Mouse (Mus musculus) heart, adult 2 months (tissue): ENCODE measurements around the gene Atf2. TPM values are rescaled to one million over a fixed set of nuclear protein-coding genes. Genes with fewer than 3 reads are reported as not detected.

ENCODE experiments used
- DNase-seq, 2 experiments: peaks; one replicate each; pipeline ENCODE4 v3.0.0; 2021
- H3K27ac ChIP-seq: fragments of 200-600 bp; 2 replicates; pipeline ENCODE4 v1.8.1; 2022
- H3K27me3 ChIP-seq: fragments of 200-500 bp; 2 replicates; pipeline ENCODE4 v1.6.1; 2012; ENCODE audit warnings: mild to moderate bottlenecking, low read length, inconsistent platforms, mixed read lengths; ENCODE audit not compliant: control insufficient read depth, insufficient read depth
- H3K36me3 ChIP-seq: fragments of 200-500 bp; 2 replicates; pipeline ENCODE4 v1.6.1; 2012; ENCODE audit warnings: low read length, inconsistent platforms; ENCODE audit not compliant: control insufficient read depth, insufficient read depth
- H3K4me1 ChIP-seq: fragments of 200-500 bp; 2 replicates; pipeline ENCODE4 v1.6.1; 2011; ENCODE audit warnings: low read length; ENCODE audit not compliant: control insufficient read depth, insufficient read depth
- H3K4me3 ChIP-seq: fragments of 200-600 bp; 2 replicates; pipeline ENCODE4 v1.8.1; 2022
- H3K79me2 ChIP-seq: fragments of 200-500 bp; replicated peaks from 2 replicates; pipeline ENCODE4 v1.6.1; 2012; ENCODE audit warnings: mild to moderate bottlenecking, inconsistent platforms, low read length, moderate library complexity, mixed read lengths; ENCODE audit not compliant: control insufficient read depth, insufficient read depth
- H3K9ac ChIP-seq: fragments of 200-500 bp; 2 replicates; pipeline ENCODE4 v1.6.1; 2012; ENCODE audit warnings: low read depth, mild to moderate bottlenecking, control low read depth, inconsistent platforms, low read length, mixed read lengths
- CTCF ChIP-seq: fragments of 200-600 bp; IDR thresholded peaks from 2 replicates; pipeline ENCODE4 v1.8.1; 2022; ENCODE audit warnings: antibody characterized with exemption, mild to moderate bottlenecking, moderate library complexity
- EP300 ChIP-seq: fragments of 200-500 bp; IDR thresholded peaks from 2 replicates; pipeline ENCODE4 v1.6.1; 2011; ENCODE audit warnings: low read depth, low read length, control low read depth; ENCODE audit not compliant: insufficient read depth
- POLR2A ChIP-seq: fragments of 200-500 bp; IDR thresholded peaks from 2 replicates; pipeline ENCODE4 v1.6.1; 2011; ENCODE audit warnings: mild to moderate bottlenecking, low read depth, low read length, control low read depth; ENCODE audit not compliant: insufficient read depth
- WGBS: fragments of 180-500 bp; shearing (Covaris S2); methylation state at CpG from one replicate; pipeline ENCODE4 v1.1.7; 2018; 5-methylcytosine and 5-hydroxymethylcytosine counted together
- intact Hi-C: fragments of 180-260 bp; cut with DNase I; formaldehyde crosslinking; loops from one replicate; pipeline ENCODE4 v1.15.1; 2025
- polyA plus RNA-seq: library from polyadenylated mRNA; depleted of rRNA; stranded (reverse); fragments of >200 nt; gene quantifications from 2 replicates; pipeline ENCODE4 v1.2.3, GENCODE M21; 2012
- total RNA-seq, 2 experiments: library from RNA; stranded (reverse); gene quantifications; 2 replicates each; pipeline ENCODE4 v1.2.3; 2021

Atf2 gene
- total and polyA plus RNA-seq, 3 experiments = 10.4 to 46.0 (median 39.9) TPM

DNA sequence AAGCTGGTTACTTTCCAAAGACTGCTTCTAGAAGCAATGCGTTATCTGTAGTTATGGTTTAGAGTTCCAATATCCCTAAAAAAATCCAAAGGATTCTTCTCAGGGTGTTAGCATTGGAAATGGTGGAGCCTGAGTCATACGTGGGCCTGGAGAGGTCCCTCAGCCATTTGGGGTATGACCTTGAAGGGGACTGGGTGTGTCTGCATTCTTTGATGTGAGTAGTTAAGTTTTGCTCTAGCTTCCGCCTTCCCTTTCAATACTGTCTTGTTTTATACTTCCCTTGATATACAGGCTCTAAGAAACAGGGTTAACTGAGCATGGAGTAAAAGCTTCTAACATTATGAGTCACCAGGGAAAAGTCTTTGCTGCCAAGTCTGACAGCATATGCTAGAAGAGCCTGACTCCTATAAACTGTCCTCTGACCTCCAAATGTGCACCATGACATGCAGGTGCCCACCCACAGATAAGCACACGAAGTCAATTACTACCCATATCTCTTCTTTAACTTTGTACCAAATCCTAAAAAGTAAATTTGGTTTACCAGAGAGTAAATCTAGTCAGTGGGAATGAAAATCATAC lies 32.3 kb downstream of the Atf2 start:
- TF ChIP-seq CTCF (no peak), EP300 (no peak), POLR2A (no peak)
- H3K79me2 ChIP-seq = no peaks in the 10 kb centered on the region
- no peaks in the 10 kb centered on the region for H3K27me3 ChIP-seq
- H3K4me3 ChIP-seq = no peak overlapping the region
- H3K27ac ChIP-seq = no peak overlapping the region
- intact Hi-C loops = no loop called here
- no peak overlapping the region for H3K9ac ChIP-seq
- no peak for DNase-seq
- no peaks in the 10 kb centered on the region; the same call in 1 of the 2 replicates for H3K4me1 ChIP-seq
- 70% methylated on average over 4 of the region's 4 CpGs for WGBS
- H3K36me3 ChIP-seq = no peaks in the 10 kb centered on the region

DNA sequence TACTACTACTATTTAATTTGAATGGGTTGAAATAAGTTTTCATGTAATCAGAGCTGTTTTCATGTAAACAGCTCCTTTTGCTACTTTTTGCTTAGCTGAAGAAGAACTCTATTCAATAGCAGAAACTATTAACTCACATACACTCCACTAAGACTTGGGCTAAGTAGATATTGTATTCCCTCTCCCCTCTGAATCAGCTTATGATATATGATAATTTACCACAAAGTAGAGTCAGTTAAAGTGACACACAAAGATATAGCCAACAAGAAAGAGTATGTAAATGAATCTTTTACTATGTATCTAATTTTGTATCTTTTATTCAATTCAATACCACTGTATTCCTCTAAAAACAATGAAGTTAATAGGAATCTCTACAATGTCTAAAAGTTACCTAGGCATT lies 35.1 kb downstream of the Atf2 start:
- intact Hi-C loops = no loop called here
- Histone ChIP-seq H3K36me3 (no peaks in the 10 kb centered on the region), H3K27me3 (no peaks in the 10 kb centered on the region), H3K27ac (no peak overlapping the region), H3K4me3 (no peak overlapping the region), H3K79me2 (no peaks in the 10 kb centered on the region), H3K9ac (no peak overlapping the region), H3K4me1 (no peaks in the 10 kb centered on the region; the same call in 1 of the 2 replicates)
- DNase-seq = no peak
- TF ChIP-seq EP300 = no peak
- TF ChIP-seq CTCF = no peak
- no peak for TF ChIP-seq POLR2A

DNA sequence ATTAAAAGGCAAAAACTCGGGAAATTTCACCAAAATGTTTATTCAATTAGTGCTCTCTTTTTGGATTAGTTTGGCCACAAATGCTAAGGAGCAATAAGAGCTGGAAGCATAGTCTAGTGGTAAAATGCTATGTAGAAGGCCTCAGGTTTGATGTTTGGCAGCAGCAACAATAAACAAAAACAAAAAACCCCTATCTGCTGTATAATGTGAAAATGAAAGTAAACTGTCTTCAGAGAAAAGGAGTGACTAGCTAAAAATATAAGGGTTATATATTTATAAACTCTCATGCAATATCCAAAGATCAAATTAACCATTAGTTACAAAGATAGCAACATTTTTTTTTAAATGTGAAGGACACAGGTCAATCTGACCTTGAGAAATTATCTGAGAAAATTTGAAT lies 36.2 kb downstream of the Atf2 start:
- no peak for DNase-seq
- WGBS = 85% methylated on average over 1 of the region's 1 CpGs
- no peaks in the 10 kb centered on the region for H3K79me2 ChIP-seq
- no peaks in the 10 kb centered on the region; the same call in 1 of the 2 replicates for H3K4me1 ChIP-seq
- intact Hi-C loops = no loop called here
- no peaks in the 10 kb centered on the region for H3K36me3 ChIP-seq
- H3K27me3 ChIP-seq = no peaks in the 10 kb centered on the region
- no peak overlapping the region for H3K27ac ChIP-seq
- TF ChIP-seq EP300 (no peak), CTCF (no peak), POLR2A (no peak)
- no peak overlapping the region for H3K4me3 ChIP-seq
- H3K9ac ChIP-seq = no peak overlapping the region

GRCm38 (mm10) chr2:73834406-73835015 lies 57.9 kb downstream of the Atf2 start:
- DNase-seq = no peak
- H3K36me3 ChIP-seq = no peaks in the 10 kb centered on the region
- intact Hi-C loops = no loop called here
- H3K4me3 ChIP-seq = no peak overlapping the region
- H3K27me3 ChIP-seq = no peaks in the 10 kb centered on the region
- no peaks in the 10 kb centered on the region for H3K4me1 ChIP-seq
- no peak overlapping the region for H3K27ac ChIP-seq
- H3K9ac ChIP-seq = no peak overlapping the region
- 87% methylated on average over 2 of the region's 2 CpGs for WGBS
- no peak for TF ChIP-seq POLR2A
- TF ChIP-seq CTCF = no peak
- TF ChIP-seq EP300 = no peak
- H3K79me2 ChIP-seq = no peaks in the 10 kb centered on the region

DNA sequence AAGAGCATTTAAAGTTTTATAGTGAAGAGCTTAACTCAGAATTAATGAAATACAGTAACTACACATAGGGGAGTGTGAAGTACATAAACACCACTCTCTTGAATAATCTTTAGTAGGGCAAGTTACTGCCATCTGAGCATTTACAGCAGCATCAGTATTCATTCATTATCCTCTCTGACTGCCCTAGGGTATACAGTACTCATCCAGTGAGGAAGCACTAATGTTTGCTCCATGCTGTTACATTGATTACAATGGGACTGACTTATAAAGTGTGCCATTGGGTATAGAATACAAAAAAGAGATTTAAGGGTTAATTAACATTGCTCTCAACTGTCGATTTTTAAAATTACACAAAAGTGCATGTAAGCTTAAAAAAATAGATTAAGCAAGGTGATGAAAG lies 59.2 kb downstream of the Atf2 start:
- Histone ChIP-seq H3K27ac (no peak overlapping the region), H3K27me3 (no peaks in the 10 kb centered on the region), H3K9ac (no peak overlapping the region), H3K4me3 (no peak overlapping the region), H3K36me3 (no peaks in the 10 kb centered on the region), H3K4me1 (no peaks in the 10 kb centered on the region), H3K79me2 (no peaks in the 10 kb centered on the region)
- intact Hi-C loops = no loop called here
- 66% methylated on average over 1 of the region's 1 CpGs for WGBS
- TF ChIP-seq POLR2A = no peak
- no peak for TF ChIP-seq EP300
- TF ChIP-seq CTCF = no peak
- no peak for DNase-seq

GRCm38 (mm10) chr2:73818742-73819141 lies 73.7 kb downstream of the Atf2 start:
- Histone ChIP-seq H3K27me3 (no peaks in the 10 kb centered on the region), H3K4me1 (no peaks in the 10 kb centered on the region), H3K4me3 (no peak overlapping the region), H3K36me3 (peaks cover 2% of the 10 kb centered on the region), H3K27ac (no peak overlapping the region), H3K9ac (no peak overlapping the region), H3K79me2 (no peaks in the 10 kb centered on the region)
- intact Hi-C loops = no loop called here
- DNase-seq = no peak
- 58% methylated on average over 4 of the region's 4 CpGs for WGBS
- TF ChIP-seq CTCF = no peak
- TF ChIP-seq EP300 = no peak
- TF ChIP-seq POLR2A = no peak
